Mouse (Mus musculus): ENCODE results near the gene Gas7.

DNA sequence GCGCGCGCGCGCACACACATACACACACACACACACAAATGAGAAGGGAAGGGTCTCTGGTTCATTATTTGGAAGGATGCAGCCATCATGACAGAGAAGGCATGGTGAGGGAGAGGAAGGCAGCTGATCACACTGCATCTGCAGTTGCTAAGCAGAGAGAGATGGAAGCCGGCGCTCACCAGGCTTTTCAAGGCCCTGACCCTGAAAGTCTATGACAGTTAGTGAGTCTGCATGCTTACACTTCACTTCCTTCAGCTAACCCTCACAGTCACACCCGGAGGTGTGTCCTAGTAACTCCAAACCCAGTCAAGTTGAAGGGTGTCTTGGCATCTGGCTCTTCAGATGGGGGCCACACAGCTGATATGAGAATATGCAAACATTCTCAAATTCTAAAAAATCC lies 187.2 kb downstream of the Gas7 start:
- TF ChIP-seq CTCF (IDR thresholded peaks at IDR 0.05; ENCODE audit: control insufficient read depth, insufficient read depth, insufficient replicate concordance, low read depth, low read length) (no peak), POLR2A (IDR thresholded peaks at IDR 0.05; ENCODE audit: control insufficient read depth, low read depth, low read length) (no peak)
